Mouse (Mus musculus): ENCODE results near the gene Gm20532. TPM values are rescaled to one million over a fixed set of nuclear protein-coding genes. Genes with fewer than 3 reads are reported as not detected.

Gm20532 gene
- polyA plus RNA-seq, 1 experiment: not detected

DNA sequence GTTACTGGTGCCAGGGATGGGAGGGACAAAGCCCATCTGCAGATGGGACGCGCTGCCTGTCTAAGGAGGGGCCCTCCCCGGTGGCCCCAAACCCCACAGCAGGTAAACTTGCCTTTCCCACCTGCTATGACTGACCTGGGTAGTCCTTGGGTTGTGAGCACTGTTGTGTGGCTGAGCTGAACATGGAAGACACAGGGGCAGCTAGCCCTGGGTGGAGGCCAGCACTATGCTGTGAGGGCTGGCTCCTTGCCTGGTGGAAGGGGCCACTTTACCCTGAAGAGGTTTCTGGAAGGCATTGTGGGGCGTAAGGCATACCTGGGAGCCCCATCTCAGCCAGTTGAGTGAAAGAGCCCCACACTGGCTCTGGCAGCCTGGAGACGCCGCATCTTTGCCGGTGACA lies 4.5 kb downstream of the Gm20532 start:
- Histone ChIP-seq H3K4me1 (ENCODE audit: control insufficient read depth, insufficient read depth, low read length) (peaks cover 9% of the 10 kb centered on the region; the same call in 1 of the 2 replicates), H3K4me3 (replicated peaks; ENCODE audit: extremely low read depth, low read depth, low read length) (peak overlapping the region; percentile 88)
- WGBS: 32% methylated on average over 7 of the region's 7 CpGs
- TF ChIP-seq POLR2A (IDR thresholded peaks at IDR 0.05; ENCODE audit: borderline replicate concordance, extremely low read depth, low read depth, low read length): peak; percentile 57; the same call in 1 of the 2 replicates
- no peak for TF ChIP-seq CTCF (IDR thresholded peaks at IDR 0.05; ENCODE audit: insufficient read depth, low read length)
- no peak for DNase-seq

DNA sequence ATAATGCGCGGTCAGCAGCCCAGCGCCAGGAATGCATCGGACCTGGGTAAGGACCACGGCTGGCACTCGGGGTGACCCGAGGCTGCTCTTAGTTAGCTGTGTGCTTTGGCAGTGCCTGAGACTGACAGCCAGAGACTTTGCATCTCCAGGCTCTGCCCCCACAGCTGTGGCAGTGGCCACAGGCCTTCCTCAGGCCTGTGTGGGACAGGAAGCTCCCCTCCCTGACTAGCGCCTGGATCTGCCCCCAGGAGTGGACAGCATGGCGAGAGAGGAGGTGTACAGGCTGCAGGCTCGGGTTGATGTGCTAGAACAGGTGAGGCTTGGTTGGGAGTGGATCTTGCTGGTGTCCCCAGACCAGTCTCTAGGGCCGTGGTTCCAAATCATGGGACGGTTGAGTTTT lies 5.0 kb downstream of the Gm20532 start:
- WGBS: 49% methylated on average over 12 of the region's 12 CpGs
- H3K4me1 ChIP-seq (ENCODE audit: control insufficient read depth, insufficient read depth, low read length): peaks cover 9% of the 10 kb centered on the region; the same call in 1 of the 2 replicates

GRCm38 (mm10) chr2:26593211-26594021 lies 7.0 kb downstream of the Gm20532 start:
- no peak for DNase-seq
- WGBS: 60% methylated on average over 9 of the region's 9 CpGs
- H3K4me1 ChIP-seq (ENCODE audit: control insufficient read depth, insufficient read depth, low read length): peaks cover 9% of the 10 kb centered on the region
- TF ChIP-seq CTCF (IDR thresholded peaks at IDR 0.05; ENCODE audit: insufficient read depth, low read length): no peak
- peak; percentile 55; the same call in 1 of the 2 replicates for TF ChIP-seq POLR2A (IDR thresholded peaks at IDR 0.05; ENCODE audit: borderline replicate concordance, extremely low read depth, low read depth, low read length)
- no peak overlapping the region for H3K4me3 ChIP-seq (replicated peaks; ENCODE audit: extremely low read depth, low read depth, low read length)

More for the DNA sequence above, 5.0 kb downstream of the Gm20532 start:
- peak overlapping the region; percentile 88 for H3K4me3 ChIP-seq (replicated peaks; ENCODE audit: extremely low read depth, low read depth, low read length)
- no peak for TF ChIP-seq CTCF (IDR thresholded peaks at IDR 0.05; ENCODE audit: insufficient read depth, low read length)
- no peak; the same call in 1 of the 2 replicates for TF ChIP-seq POLR2A (IDR thresholded peaks at IDR 0.05; ENCODE audit: borderline replicate concordance, extremely low read depth, low read depth, low read length)
- DNase-seq: no peak

DNA sequence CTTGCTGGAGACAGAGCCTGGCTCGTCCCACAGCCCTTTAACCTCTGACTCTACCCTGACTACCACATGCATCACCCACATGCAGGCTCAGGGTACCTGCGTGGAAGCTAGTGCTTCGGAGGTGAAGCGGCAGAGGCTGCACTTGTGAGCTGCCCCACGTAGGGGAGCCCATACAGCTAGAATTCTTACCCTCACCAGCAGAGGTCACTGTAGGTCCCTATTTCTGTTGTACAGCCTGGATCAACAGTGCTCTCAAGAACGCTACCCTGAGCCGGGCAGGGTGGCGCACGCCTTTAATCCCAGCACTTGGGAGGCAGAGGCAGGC lies 7.5 kb downstream of the Gm20532 start:
- DNase-seq: no peak
- no peak overlapping the region for H3K4me3 ChIP-seq (replicated peaks; ENCODE audit: extremely low read depth, low read depth, low read length)
- TF ChIP-seq CTCF (IDR thresholded peaks at IDR 0.05; ENCODE audit: insufficient read depth, low read length): peak; percentile 47
- no peak; the same call in 1 of the 2 replicates for TF ChIP-seq POLR2A (IDR thresholded peaks at IDR 0.05; ENCODE audit: borderline replicate concordance, extremely low read depth, low read depth, low read length)
- peaks cover 9% of the 10 kb centered on the region for H3K4me1 ChIP-seq (ENCODE audit: control insufficient read depth, insufficient read depth, low read length)
- 36% methylated on average over 9 of the region's 9 CpGs for WGBS

- TF ChIP-seq CTCF (IDR thresholded peaks at IDR 0.05; ENCODE audit: insufficient read depth, low read length): 0 out of 2 replicates have a peak, but pooled peaks have one; percentile 9
- peak; percentile 74; the same call in 1 of the 2 replicates for TF ChIP-seq POLR2A (IDR thresholded peaks at IDR 0.05; ENCODE audit: borderline replicate concordance, extremely low read depth, low read depth, low read length)
- Histone ChIP-seq H3K4me1 (ENCODE audit: control insufficient read depth, insufficient read depth, low read length) (peaks cover 9% of the 10 kb centered on the region), H3K4me3 (replicated peaks; ENCODE audit: extremely low read depth, low read depth, low read length) (no peak overlapping the region)
- no peak for DNase-seq
- 66% methylated on average over 7 of the region's 7 CpGs for WGBS
These were observed 8.1 kb downstream of the Gm20532 start for GRCm38 (mm10) chr2:26594461-26594933.

DNA sequence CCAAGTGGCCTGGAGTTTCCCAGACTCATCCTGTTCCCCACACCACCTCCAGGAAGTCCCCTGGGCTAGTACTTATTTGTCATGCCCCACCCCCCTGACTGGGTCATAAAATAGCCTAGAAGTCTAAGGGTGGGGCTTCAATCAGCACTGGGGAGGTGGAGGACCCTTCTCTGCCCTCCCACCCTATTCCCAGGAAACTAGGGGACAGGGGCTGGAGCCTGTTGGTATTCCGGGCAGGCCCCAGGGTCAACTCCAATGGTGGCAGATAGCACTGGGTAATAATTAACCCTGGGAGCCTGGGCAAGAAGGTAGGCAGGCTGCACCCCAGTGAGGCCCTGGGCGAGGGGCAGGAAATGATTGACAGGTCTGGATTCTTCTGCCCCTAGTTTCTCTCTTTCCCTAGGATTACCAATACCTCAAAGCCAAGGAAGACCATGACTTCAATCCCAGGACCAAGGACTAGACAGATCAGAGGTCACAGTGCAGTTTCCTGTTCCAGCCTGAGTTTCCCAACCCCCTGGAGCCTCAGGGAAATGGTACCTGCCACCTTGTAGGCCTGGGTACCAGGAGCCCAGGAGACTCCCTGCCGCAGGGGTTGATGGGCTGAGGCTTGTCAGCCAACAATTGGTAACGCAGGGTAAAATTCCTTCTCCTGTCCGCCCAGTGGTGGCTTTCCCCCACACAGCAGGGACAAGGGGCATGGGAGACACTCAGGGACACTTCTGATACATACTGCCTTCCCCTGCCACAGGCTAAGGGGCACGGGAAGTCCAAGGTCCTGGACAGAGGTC lies 8.7 kb downstream of the Gm20532 start:
- Histone ChIP-seq H3K4me1 (ENCODE audit: control insufficient read depth, insufficient read depth, low read length) (peaks cover 9% of the 10 kb centered on the region), H3K4me3 (replicated peaks; ENCODE audit: extremely low read depth, low read depth, low read length) (no peak overlapping the region)
- DNase-seq: no peak
- peak; percentile 63; the same call in 1 of the 2 replicates for TF ChIP-seq POLR2A (IDR thresholded peaks at IDR 0.05; ENCODE audit: borderline replicate concordance, extremely low read depth, low read depth, low read length)
- no peak for TF ChIP-seq CTCF (IDR thresholded peaks at IDR 0.05; ENCODE audit: insufficient read depth, low read length)
- 40% methylated on average over 6 of the region's 6 CpGs for WGBS

GRCm38 (mm10) chr2:26595725-26596435 lies 9.4 kb downstream of the Gm20532 start:
- 49% methylated on average over 11 of the region's 11 CpGs for WGBS
- TF ChIP-seq CTCF (IDR thresholded peaks at IDR 0.05; ENCODE audit: insufficient read depth, low read length) (no peak), POLR2A (IDR thresholded peaks at IDR 0.05; ENCODE audit: borderline replicate concordance, extremely low read depth, low read depth, low read length) (no peak)
- H3K4me3 ChIP-seq (replicated peaks; ENCODE audit: extremely low read depth, low read depth, low read length): no peak overlapping the region
- no peak for DNase-seq
- H3K4me1 ChIP-seq (ENCODE audit: control insufficient read depth, insufficient read depth, low read length): peaks cover 5% of the 10 kb centered on the region

- 90% methylated on average over 3 of the region's 3 CpGs for WGBS
- no peak for DNase-seq
- Histone ChIP-seq H3K4me3 (replicated peaks; ENCODE audit: extremely low read depth, low read depth, low read length) (no peak overlapping the region), H3K4me1 (ENCODE audit: control insufficient read depth, insufficient read depth, low read length) (no peaks in the 10 kb centered on the region; the same call in 1 of the 2 replicates)
- TF ChIP-seq POLR2A (IDR thresholded peaks at IDR 0.05; ENCODE audit: borderline replicate concordance, extremely low read depth, low read depth, low read length) (no peak), CTCF (IDR thresholded peaks at IDR 0.05; ENCODE audit: insufficient read depth, low read length) (no peak)
These were observed 10.5 kb downstream of the Gm20532 start for GRCm38 (mm10) chr2:26596898-26597297.

- H3K4me1 ChIP-seq (ENCODE audit: control insufficient read depth, insufficient read depth, low read length): no peaks in the 10 kb centered on the region; the same call in 1 of the 2 replicates
- TF ChIP-seq CTCF (IDR thresholded peaks at IDR 0.05; ENCODE audit: insufficient read depth, low read length): no peak
- TF ChIP-seq POLR2A (IDR thresholded peaks at IDR 0.05; ENCODE audit: borderline replicate concordance, extremely low read depth, low read depth, low read length): no peak
- 49% methylated on average over 2 of the region's 2 CpGs for WGBS
These were observed 11.4 kb downstream of the Gm20532 start for GRCm38 (mm10) chr2:26597810-26598209.

More at GRCm38 (mm10) chr2:26597810-26598209, 11.4 kb downstream of the Gm20532 start:
- H3K4me3 ChIP-seq (replicated peaks; ENCODE audit: extremely low read depth, low read depth, low read length): no peak overlapping the region
- no peak for DNase-seq

Measured in lung, adult 2 months (tissue).